Mouse (Mus musculus) embryonic facial prominence, embryonic 12.5 days (tissue): ENCODE measurements at regions not wholly inside any gene's neighbourhood (a gene's known extent, or its start where the extent isn't known, plus 50 kb on each side); places are given as distances from the start of the nearest gene placed in this dataset.

Source experiments
- ATAC-seq: fragments of 200-750 bp; cut with Nextera tagmentation; 2 replicates; pipeline ENCODE4 v1.8.0; 2017; ENCODE audit not compliant: insufficient number of reproducible peaks, insufficient read depth, low FRiP score, low TSS enrichment
- H3K27ac ChIP-seq: fragments of 300-500 bp; sonication (generic); 2 replicates; pipeline ENCODE4 v1.5.1; 2016; ENCODE audit warnings: mild to moderate bottlenecking
- H3K27me3 ChIP-seq: fragments of 300-500 bp; sonication (generic); 2 replicates; pipeline ENCODE4 v1.6.1; 2016; ENCODE audit warnings: mild to moderate bottlenecking, moderate library complexity
- H3K36me3 ChIP-seq: fragments of 300-500 bp; sonication (generic); 2 replicates; pipeline ENCODE4 v1.6.1; 2016; ENCODE audit warnings: mild to moderate bottlenecking
- H3K4me1 ChIP-seq: fragments of 300-500 bp; sonication (generic); 2 replicates; pipeline ENCODE4 v1.6.1; 2016
- H3K4me2 ChIP-seq: fragments of 300-500 bp; sonication (generic); replicated peaks from 2 replicates; pipeline ENCODE4 v1.6.1; 2016; ENCODE audit warnings: mild to moderate bottlenecking, moderate library complexity
- H3K4me3 ChIP-seq: fragments of 300-500 bp; sonication (generic); 2 replicates; pipeline ENCODE4 v1.5.1; 2016; ENCODE audit warnings: mild to moderate bottlenecking
- H3K9ac ChIP-seq: fragments of 300-500 bp; sonication (generic); 2 replicates; pipeline ENCODE4 v1.6.1; 2016; ENCODE audit warnings: mild to moderate bottlenecking, moderate library complexity
- H3K9me3 ChIP-seq: fragments of 300-500 bp; sonication (generic); 2 replicates; pipeline ENCODE4 v1.6.1; 2016; ENCODE audit warnings: mild to moderate bottlenecking, moderate library complexity
- WGBS: fragments of 180-500 bp; shearing (Covaris S2); methylation state at CpG from one replicate; pipeline ENCODE4 v1.1.7; 2016; 5-methylcytosine and 5-hydroxymethylcytosine counted together

DNA sequence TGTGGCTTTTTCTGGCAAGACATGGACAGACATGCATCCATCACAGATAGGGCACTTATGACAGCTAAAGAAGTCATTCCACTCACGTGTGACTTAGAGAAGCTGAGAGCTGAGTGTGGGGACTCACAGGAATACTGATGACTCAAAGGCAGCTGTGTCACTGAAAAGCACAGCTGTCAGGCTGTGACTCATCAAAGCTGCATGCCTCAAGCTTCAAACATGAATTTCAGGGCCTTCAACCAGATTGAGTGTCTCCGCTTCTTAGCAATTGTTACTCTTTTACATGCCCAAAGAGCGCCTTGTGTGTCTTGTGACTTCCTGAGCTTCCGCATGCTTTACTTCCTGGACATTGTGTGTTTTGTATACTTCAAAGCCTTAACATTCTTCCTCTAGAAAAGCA, 276.2 kb upstream of the Chrm3 start:
- Histone ChIP-seq H3K4me1 (no peaks in the 10 kb centered on the region), H3K4me3 (no peak overlapping the region), H3K27me3 (no peaks in the 10 kb centered on the region), H3K27ac (no peak overlapping the region), H3K36me3 (no peaks in the 10 kb centered on the region), H3K4me2 (no peak overlapping the region), H3K9ac (no peak overlapping the region), H3K9me3 (no peaks in the 10 kb centered on the region)
- ATAC-seq: no peak
- WGBS: 79% methylated on average over 4 of the region's 4 CpGs

DNA sequence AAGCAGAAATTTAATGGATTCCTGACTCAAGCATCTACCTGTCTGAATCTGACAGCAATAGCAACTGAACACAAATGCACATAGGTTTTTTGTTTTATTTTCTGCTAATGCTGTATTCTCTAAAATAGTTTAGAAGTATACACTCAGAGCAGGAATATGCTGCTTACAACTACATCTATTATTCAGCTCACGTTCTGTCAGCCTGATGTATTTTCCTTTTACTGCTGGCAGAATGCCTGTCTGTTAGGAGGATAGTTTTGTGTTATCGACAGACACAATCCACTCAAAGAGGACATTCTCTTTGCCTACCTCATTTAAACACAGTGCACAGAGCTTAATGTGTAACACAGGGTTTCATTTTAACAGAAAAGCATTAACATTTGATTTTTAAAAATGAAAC, 269.8 kb upstream of the Chrm3 start:
- Histone ChIP-seq H3K9ac (no peak overlapping the region), H3K36me3 (no peaks in the 10 kb centered on the region), H3K4me1 (no peaks in the 10 kb centered on the region), H3K27me3 (no peaks in the 10 kb centered on the region), H3K4me2 (no peak overlapping the region), H3K9me3 (no peaks in the 10 kb centered on the region), H3K27ac (no peak overlapping the region), H3K4me3 (no peak overlapping the region)
- ATAC-seq: no peak
- WGBS: 77% methylated on average over 2 of the region's 2 CpGs

DNA sequence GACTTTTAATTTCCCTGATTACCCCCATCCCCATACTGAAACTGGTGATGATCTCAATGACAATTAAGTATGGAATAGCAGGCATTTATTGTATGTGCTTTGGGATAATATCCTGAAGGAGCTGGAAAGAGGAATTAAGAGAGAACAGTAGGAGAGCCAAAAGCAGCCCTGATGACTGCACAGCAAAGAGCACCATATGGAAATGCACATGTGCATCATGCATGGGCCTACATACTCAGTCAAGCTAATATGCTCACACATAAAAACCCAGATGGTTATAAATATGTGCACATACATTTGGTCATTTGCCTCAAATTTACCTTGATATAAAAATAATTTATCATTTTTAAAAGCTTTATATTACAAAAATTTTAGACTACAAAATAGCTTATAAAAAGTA, 259.0 kb upstream of the Chrm3 start:
- H3K27me3 ChIP-seq: no peaks in the 10 kb centered on the region

DNA sequence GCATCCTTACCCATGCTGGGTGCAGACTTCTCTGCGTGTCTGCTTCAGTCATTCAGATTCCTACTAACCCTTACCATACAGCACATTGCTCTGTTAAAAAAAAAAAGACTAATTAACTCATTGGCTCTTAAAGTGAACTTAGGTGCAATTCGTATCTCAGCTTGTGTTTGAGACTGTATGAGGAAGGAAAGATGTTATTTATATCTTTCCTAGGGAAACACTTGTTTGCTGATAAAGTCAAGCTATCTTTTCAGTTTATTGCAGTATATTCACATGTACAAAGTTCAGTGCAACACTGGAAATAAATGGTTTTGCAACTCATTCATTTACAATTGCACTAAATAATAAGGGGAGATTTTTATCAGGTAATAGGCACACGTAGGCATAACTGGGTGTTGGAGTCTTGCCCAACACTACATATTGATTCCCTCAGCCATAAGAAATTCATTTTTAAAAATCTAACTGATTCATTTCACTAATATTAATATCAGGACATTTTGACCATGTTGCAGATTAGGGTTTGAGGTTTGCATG, 257.8 kb upstream of the Chrm3 start:
- WGBS: 76% methylated on average over 3 of the region's 3 CpGs
- Histone ChIP-seq H3K36me3 (no peaks in the 10 kb centered on the region), H3K4me3 (no peak overlapping the region), H3K9ac (no peak overlapping the region), H3K4me1 (no peaks in the 10 kb centered on the region), H3K27me3 (no peaks in the 10 kb centered on the region), H3K27ac (no peak overlapping the region), H3K4me2 (no peak overlapping the region), H3K9me3 (no peaks in the 10 kb centered on the region)
- ATAC-seq: no peak

More for the DNA sequence above, 259.0 kb upstream of the Chrm3 start:
- Histone ChIP-seq H3K4me2 (no peak overlapping the region), H3K4me3 (no peak overlapping the region), H3K4me1 (no peaks in the 10 kb centered on the region), H3K9ac (no peak overlapping the region), H3K9me3 (no peaks in the 10 kb centered on the region), H3K36me3 (no peaks in the 10 kb centered on the region), H3K27ac (no peak overlapping the region)
- ATAC-seq: no peak

DNA sequence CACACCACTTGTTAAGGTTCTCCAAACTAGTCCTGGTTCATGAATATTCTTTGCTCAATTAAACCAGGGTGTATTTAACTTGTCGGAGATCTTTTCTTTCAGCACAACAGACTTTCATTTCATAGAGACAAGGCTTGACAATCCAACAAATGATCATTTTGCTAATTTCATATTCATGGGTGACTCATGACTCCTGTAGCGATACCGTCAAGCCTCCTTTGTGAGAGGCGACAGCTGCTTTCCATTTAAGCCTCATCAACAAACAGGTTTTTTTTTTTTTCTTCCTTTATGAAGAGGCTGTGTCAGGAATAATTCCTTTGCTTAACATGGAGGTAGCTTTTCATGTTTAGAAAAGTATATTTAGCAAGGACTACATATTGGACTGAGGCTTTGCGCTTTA, 214.3 kb upstream of the Chrm3 start:
- no peaks in the 10 kb centered on the region for H3K9me3 ChIP-seq
- no peak overlapping the region for H3K4me2 ChIP-seq
- H3K27ac ChIP-seq: no peak overlapping the region
- no peaks in the 10 kb centered on the region for H3K27me3 ChIP-seq
- ATAC-seq: no peak
- no peaks in the 10 kb centered on the region for H3K36me3 ChIP-seq
- no peak overlapping the region for H3K9ac ChIP-seq
- 76% methylated on average over 5 of the region's 5 CpGs for WGBS
- H3K4me1 ChIP-seq: no peaks in the 10 kb centered on the region
- H3K4me3 ChIP-seq: no peak overlapping the region

GRCm38 (mm10) chr13:10566825-10567224, 206.2 kb upstream of the Chrm3 start:
- no peak overlapping the region for H3K4me3 ChIP-seq
- no peak overlapping the region for H3K4me2 ChIP-seq
- no peaks in the 10 kb centered on the region for H3K9me3 ChIP-seq
- ATAC-seq: no peak
- no peak overlapping the region for H3K9ac ChIP-seq
- H3K27ac ChIP-seq: no peak overlapping the region
- no peaks in the 10 kb centered on the region for H3K4me1 ChIP-seq
- 88% methylated on average over 1 of the region's 1 CpGs for WGBS
- H3K27me3 ChIP-seq: no peaks in the 10 kb centered on the region
- H3K36me3 ChIP-seq: no peaks in the 10 kb centered on the region

DNA sequence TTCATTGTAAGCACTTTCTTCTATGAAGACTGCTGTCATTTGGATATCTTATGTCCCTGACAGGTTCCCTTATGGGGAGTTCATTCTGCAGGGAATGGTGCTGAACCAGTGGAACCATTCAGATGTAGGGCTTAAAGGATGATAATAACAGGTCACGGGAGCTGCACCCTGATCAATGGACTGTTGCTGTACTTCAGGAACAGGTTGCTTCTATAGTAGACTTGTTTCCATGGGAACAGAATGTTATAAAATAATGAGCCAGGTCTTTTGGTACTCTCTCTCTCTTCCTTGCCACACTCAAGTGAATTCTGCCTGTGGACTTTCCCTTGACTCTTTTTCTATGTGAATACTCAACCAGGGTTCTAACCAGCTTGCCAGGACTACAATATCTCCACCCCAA, 196.9 kb upstream of the Chrm3 start:
- H3K27ac ChIP-seq: no peak overlapping the region
- no peaks in the 10 kb centered on the region for H3K36me3 ChIP-seq
- H3K27me3 ChIP-seq: no peaks in the 10 kb centered on the region
- no peak overlapping the region for H3K4me2 ChIP-seq
- H3K9ac ChIP-seq: no peak overlapping the region
- no peaks in the 10 kb centered on the region for H3K4me1 ChIP-seq
- ATAC-seq: no peak
- 80% methylated on average over 1 of the region's 1 CpGs for WGBS
- no peak overlapping the region for H3K4me3 ChIP-seq
- no peaks in the 10 kb centered on the region for H3K9me3 ChIP-seq

DNA sequence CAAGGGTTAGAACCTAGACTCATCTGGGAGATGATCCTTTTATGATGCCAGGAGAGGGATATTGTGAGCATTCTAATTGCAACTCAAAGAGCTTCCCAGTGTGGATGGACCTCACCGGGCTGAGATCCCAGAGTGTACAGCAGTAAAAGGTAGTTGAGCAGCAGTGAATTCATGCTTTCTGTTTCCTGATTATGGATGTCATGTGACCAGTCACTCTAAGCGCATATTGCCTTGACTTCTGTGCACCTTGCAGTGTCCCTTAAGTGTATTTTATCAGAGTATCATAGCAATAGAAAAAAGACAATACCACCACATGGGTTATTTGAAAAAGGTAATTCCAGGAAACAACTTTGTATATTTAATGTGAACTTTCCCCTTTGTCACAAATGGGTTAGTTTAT, 193.9 kb upstream of the Chrm3 start:
- H3K9ac ChIP-seq: no peak overlapping the region
- no peaks in the 10 kb centered on the region for H3K36me3 ChIP-seq
- 78% methylated on average over 2 of the region's 2 CpGs for WGBS
- H3K4me3 ChIP-seq: no peak overlapping the region
- no peak for ATAC-seq
- H3K27ac ChIP-seq: no peak overlapping the region
- no peak overlapping the region for H3K4me2 ChIP-seq
- no peaks in the 10 kb centered on the region for H3K9me3 ChIP-seq
- H3K4me1 ChIP-seq: no peaks in the 10 kb centered on the region
- H3K27me3 ChIP-seq: no peaks in the 10 kb centered on the region

- Histone ChIP-seq H3K27ac (no peak overlapping the region), H3K4me2 (no peak overlapping the region), H3K36me3 (no peaks in the 10 kb centered on the region), H3K9ac (no peak overlapping the region), H3K9me3 (no peaks in the 10 kb centered on the region), H3K4me1 (no peaks in the 10 kb centered on the region), H3K4me3 (no peak overlapping the region), H3K27me3 (no peaks in the 10 kb centered on the region)
- WGBS: 91% methylated on average over 1 of the region's 1 CpGs
- ATAC-seq: no peak
Observed at GRCm38 (mm10) chr13:10542723-10543122, 182.1 kb upstream of the Chrm3 start.

DNA sequence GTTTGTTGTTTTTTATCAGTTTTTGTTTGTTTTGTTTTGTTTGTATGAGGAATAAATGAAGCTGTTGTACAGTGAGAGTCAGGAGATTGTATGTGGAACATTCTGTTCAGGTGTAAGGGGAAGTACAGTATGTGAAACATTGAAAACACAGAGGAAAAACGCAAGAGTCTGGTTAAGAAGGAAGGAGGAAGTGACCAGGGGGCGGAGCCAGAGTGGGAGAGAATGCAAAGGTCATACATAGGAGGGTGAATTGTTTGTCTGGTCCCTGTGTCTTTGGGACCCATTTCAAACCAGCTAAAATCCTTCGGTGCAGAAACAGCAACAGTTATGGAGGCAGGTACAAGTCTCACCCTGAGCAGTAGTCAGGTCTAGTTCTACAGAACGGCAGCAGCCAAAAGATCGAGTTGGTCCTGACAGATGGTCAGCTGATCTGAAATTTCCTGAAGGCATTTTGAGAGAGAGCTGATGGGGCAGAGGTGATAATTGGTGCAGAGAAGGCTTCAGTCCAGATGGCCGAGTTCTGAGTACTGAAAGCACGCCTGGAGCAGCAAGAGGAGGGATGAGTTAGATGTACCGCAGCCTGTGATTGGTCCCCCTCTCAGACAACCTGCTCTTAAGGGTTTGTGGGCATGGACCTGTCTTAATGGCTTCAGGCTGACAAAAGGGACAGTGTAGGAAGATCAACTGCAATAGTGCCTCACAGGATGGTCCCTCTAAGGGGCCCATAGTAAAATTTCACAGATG, 179.7 kb upstream of the Chrm3 start:
- H3K27ac ChIP-seq: no peak overlapping the region
- no peak overlapping the region for H3K4me2 ChIP-seq
- H3K36me3 ChIP-seq: no peaks in the 10 kb centered on the region
- no peaks in the 10 kb centered on the region for H3K27me3 ChIP-seq
- no peaks in the 10 kb centered on the region for H3K9me3 ChIP-seq
- H3K9ac ChIP-seq: no peak overlapping the region
- 68% methylated on average over 8 of the region's 8 CpGs for WGBS
- no peaks in the 10 kb centered on the region for H3K4me1 ChIP-seq
- ATAC-seq: no peak
- H3K4me3 ChIP-seq: no peak overlapping the region

- no peak overlapping the region for H3K27ac ChIP-seq
- H3K4me3 ChIP-seq: no peak overlapping the region
- no peak overlapping the region for H3K4me2 ChIP-seq
- H3K9ac ChIP-seq: no peak overlapping the region
- 74% methylated on average over 4 of the region's 4 CpGs for WGBS
- H3K9me3 ChIP-seq: no peaks in the 10 kb centered on the region
- no peaks in the 10 kb centered on the region for H3K4me1 ChIP-seq
- no peaks in the 10 kb centered on the region for H3K27me3 ChIP-seq
- no peak for ATAC-seq
- H3K36me3 ChIP-seq: no peaks in the 10 kb centered on the region
Observed at GRCm38 (mm10) chr13:10538927-10539326, 178.3 kb upstream of the Chrm3 start.

- no peak overlapping the region for H3K27ac ChIP-seq
- H3K4me3 ChIP-seq: no peak overlapping the region
- no peak for ATAC-seq
- H3K4me1 ChIP-seq: no peaks in the 10 kb centered on the region
- no peaks in the 10 kb centered on the region for H3K27me3 ChIP-seq
- 79% methylated on average over 2 of the region's 2 CpGs for WGBS
- H3K36me3 ChIP-seq: no peaks in the 10 kb centered on the region
- H3K9ac ChIP-seq: no peak overlapping the region
- no peak overlapping the region for H3K4me2 ChIP-seq
- H3K9me3 ChIP-seq: no peaks in the 10 kb centered on the region
Observed at GRCm38 (mm10) chr13:10527251-10527650, 166.6 kb upstream of the Chrm3 start.
